Mouse (Mus musculus) naive thymus-derived CD4-positive, alpha-beta T cell, adult 2 months (primary cell): ENCODE data around the gene Tfe3.

ENCODE experiments used
- DNase-seq: peaks from one replicate; pipeline ENCODE4 v3.0.0-alpha.2; 2011; ENCODE audit warnings: low read depth

The Tfe3 gene

GRCm38 (mm10) chrX:7821865-7822779 lies 59.8 kb downstream of the Tfe3 start, which contains the start of gene Kcnd1:
Gene Kcnd1 (plus strand): TSS chrX:7822289.
- DNase-seq = no peak
